Mouse (Mus musculus) heart, embryonic 16.5 days (tissue): Measurements from ENCODE around the gene Cplx2. TPM values are rescaled to one million over a fixed set of nuclear protein-coding genes. Genes with fewer than 3 reads are reported as not detected.
A peak's percentile ranks its signal among the peaks of the same experiment; 100 is the strongest.

Experiments used
- ATAC-seq: fragments of 200-750 bp; cut with Nextera tagmentation; replicated peaks from 2 replicates; pipeline ENCODE4 v1.8.0; 2017; ENCODE audit warnings: moderate number of reproducible peaks; ENCODE audit not compliant: insufficient read depth, low FRiP score; ENCODE audit errors: extremely low read depth
- H3K27ac ChIP-seq: fragments of 300-500 bp; sonication (generic); 2 replicates; pipeline ENCODE4 v1.5.1; 2014; ENCODE audit warnings: mild to moderate bottlenecking, low read length, control low read depth, moderate library complexity
- H3K27me3 ChIP-seq: fragments of 300-500 bp; sonication (generic); 2 replicates; pipeline ENCODE4 v1.6.1; 2014; ENCODE audit warnings: low read length, mixed read lengths; ENCODE audit not compliant: control insufficient read depth, insufficient read depth
- H3K36me3 ChIP-seq: fragments of 300-500 bp; sonication (generic); 2 replicates; pipeline ENCODE4 v1.6.1; 2014; ENCODE audit not compliant: control insufficient read depth, insufficient read depth
- H3K4me1 ChIP-seq: fragments of 300-500 bp; sonication (generic); 2 replicates; pipeline ENCODE4 v1.6.1; 2014; ENCODE audit warnings: low read length, mixed read lengths; ENCODE audit not compliant: control insufficient read depth, insufficient read depth
- H3K4me2 ChIP-seq: fragments of 300-500 bp; sonication (generic); 2 replicates; pipeline ENCODE4 v1.6.1; 2014; ENCODE audit warnings: low read depth, mild to moderate bottlenecking, control low read depth, low read length
- H3K4me3 ChIP-seq: fragments of 300-500 bp; sonication (generic); 2 replicates; pipeline ENCODE4 v1.5.1; 2014; ENCODE audit warnings: mild to moderate bottlenecking, control low read depth, low read length
- H3K9ac ChIP-seq: fragments of 300-500 bp; sonication (generic); 2 replicates; pipeline ENCODE4 v1.6.1; 2014; ENCODE audit warnings: low read length, control low read depth
- H3K9me3 ChIP-seq: fragments of 300-500 bp; sonication (generic); replicated peaks from 2 replicates; pipeline ENCODE4 v1.6.1; 2016; ENCODE audit warnings: low read length; ENCODE audit not compliant: control insufficient read depth
- WGBS: fragments of 180-500 bp; shearing (Covaris S2); extraction: QIAGEN DNeasy Blood & Tissue Kit; methylation state at CpG from one replicate; pipeline ENCODE4 v1.1.7; 2014; 5-methylcytosine and 5-hydroxymethylcytosine counted together
- polyA plus RNA-seq: library from polyadenylated mRNA; unstranded; fragments of >200 nt; fragmentation: Nextera tagmentation; extraction: Ambion mirVana; gene quantifications from 2 replicates; pipeline ENCODE4 v1.2.1, GENCODE M21; 2015

Gene Cplx2
- polyA plus RNA-seq, 1 experiment from 2014 or later: 2.8 TPM

DNA sequence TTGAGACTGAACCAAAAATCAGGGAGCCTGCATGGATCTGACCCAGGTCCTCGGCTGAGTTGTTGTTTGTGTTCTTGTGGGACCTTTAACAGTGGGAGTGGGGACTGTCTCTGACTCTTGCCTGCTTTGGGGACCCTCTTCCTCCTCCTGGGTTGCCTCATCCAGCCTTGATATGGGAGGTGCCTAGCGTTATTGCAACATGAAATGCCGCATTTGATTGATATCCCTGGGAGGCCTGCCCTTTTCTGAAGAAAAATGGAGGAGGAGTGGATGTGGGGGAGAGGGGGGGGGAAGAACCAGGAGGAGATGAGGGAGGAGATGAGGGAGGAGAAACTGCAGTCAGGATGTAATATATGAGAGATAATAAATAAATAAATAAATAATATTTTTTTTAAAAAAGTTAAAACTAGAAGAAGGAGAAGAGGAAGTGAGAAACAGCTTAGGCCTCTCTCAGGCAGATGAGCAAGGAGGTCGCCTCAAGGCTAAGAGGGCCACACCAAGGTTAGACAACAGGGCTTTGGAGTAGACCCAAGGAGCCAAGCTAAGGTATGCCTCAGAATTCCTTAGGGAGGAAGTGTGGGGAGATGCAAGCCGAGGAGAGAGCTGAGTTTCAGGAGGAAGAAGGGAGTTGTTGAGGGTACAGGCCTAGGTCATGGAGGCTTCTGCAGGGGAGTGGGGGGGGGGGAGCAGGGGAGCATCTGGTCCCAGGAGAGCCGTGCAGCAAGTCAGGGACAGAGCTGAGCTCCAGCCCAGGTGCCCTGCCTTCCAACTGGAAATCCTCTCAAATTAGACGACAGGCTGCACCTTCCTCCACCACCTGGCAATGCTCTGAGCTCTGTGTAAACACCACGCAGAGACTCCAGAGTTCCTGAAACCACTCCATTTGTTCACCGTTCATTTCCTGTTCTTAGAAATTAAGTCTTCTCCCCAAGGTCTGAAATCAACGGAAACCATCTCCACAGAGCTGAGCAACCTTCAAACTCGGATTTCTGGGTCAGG lies 4.6 kb downstream of the Cplx2 start:
- H3K4me3 ChIP-seq: no peak overlapping the region
- peaks cover 28% of the 10 kb centered on the region for H3K27me3 ChIP-seq
- H3K4me2 ChIP-seq: no peak overlapping the region
- no peaks in the 10 kb centered on the region for H3K36me3 ChIP-seq
- peaks cover 7% of the 10 kb centered on the region for H3K4me1 ChIP-seq
- ATAC-seq: no peak
- 51% methylated on average over 11 of the region's 11 CpGs for WGBS
- no peaks in the 10 kb centered on the region for H3K9me3 ChIP-seq
- H3K9ac ChIP-seq: no peak overlapping the region
- H3K27ac ChIP-seq: no peak overlapping the region

DNA sequence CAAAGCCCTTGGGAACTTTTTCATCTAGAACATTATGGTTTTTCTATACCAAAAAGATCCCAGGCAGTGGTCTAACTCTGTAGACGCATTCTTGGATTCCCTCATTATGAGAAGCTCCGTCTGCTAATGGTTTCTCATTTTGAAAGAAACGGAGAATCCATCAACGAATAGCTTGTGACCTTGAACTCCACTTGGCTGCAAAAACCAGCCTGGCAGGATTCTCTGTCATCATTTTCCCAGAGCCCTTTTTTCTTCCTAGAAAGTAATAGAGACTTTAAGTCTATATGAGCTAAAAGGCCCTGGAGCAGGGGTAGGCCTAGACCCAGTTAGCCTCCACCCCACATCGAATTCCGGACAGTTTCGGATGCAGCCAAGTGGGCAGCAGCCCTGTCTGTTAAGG lies 5.6 kb downstream of the Cplx2 start:
- no peak for ATAC-seq
- WGBS: 80% methylated on average over 7 of the region's 7 CpGs
- no peak overlapping the region for H3K4me2 ChIP-seq
- no peak overlapping the region for H3K9ac ChIP-seq
- H3K27ac ChIP-seq: no peak overlapping the region
- H3K4me1 ChIP-seq: peaks cover 1% of the 10 kb centered on the region; the same call in 1 of the 2 replicates
- H3K36me3 ChIP-seq: no peaks in the 10 kb centered on the region
- peaks cover 23% of the 10 kb centered on the region for H3K27me3 ChIP-seq
- H3K9me3 ChIP-seq: no peaks in the 10 kb centered on the region
- H3K4me3 ChIP-seq: no peak overlapping the region

DNA sequence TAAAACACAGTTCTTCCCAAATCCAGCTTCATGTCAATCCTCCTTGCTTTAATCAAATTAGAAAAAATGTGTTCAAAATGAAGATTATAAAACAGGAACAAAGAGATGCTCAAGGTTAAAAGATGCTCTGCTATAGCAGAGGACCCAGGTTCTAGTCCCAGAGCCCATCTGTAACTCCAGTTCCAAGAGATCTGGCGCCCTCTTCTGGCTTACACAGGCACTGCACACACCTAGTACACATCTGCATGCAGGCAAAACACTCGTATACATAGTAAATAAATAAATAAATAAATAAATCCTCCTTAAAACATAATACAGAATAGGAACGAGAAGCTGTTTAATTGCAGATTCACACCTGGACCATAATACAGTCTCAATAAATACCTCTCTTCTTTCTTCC lies 6.9 kb downstream of the Cplx2 start:
- H3K4me1 ChIP-seq: no peaks in the 10 kb centered on the region
- no peak overlapping the region for H3K4me2 ChIP-seq
- WGBS: 64% methylated on average over 3 of the region's 3 CpGs
- ATAC-seq: no peak
- H3K9me3 ChIP-seq: no peaks in the 10 kb centered on the region
- H3K27ac ChIP-seq: no peak overlapping the region
- no peak overlapping the region for H3K9ac ChIP-seq
- H3K4me3 ChIP-seq: no peak overlapping the region
- no peaks in the 10 kb centered on the region for H3K36me3 ChIP-seq
- peaks cover 16% of the 10 kb centered on the region; the same call in 1 of the 2 replicates for H3K27me3 ChIP-seq

DNA sequence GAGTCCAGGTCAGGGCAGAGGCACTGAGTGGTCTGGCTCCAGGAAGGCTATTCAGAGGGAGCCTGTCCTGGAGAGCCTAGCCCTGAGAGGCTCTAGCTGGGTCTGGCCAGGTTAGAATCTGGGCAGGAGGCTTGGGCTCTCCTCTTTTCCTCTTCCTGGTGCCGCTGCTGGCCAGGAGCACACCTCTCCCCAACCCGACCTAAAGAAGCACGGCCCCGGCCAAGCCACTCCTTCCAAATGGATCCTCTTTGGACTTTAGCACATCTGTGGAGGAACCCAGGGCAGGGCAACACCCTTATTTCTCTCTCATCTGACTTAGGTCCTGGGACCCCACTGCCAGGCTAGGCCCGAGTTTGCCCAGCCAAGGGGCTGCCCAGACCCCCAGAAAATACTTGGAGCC lies 9.3 kb downstream of the Cplx2 start:
- Histone ChIP-seq H3K36me3 (no peaks in the 10 kb centered on the region), H3K27ac (no peak overlapping the region), H3K9me3 (no peaks in the 10 kb centered on the region), H3K4me1 (peaks cover 4% of the 10 kb centered on the region), H3K4me3 (no peak overlapping the region), H3K4me2 (no peak overlapping the region), H3K27me3 (no peaks in the 10 kb centered on the region), H3K9ac (no peak overlapping the region)
- no peak for ATAC-seq
- 82% methylated on average over 5 of the region's 5 CpGs for WGBS

DNA sequence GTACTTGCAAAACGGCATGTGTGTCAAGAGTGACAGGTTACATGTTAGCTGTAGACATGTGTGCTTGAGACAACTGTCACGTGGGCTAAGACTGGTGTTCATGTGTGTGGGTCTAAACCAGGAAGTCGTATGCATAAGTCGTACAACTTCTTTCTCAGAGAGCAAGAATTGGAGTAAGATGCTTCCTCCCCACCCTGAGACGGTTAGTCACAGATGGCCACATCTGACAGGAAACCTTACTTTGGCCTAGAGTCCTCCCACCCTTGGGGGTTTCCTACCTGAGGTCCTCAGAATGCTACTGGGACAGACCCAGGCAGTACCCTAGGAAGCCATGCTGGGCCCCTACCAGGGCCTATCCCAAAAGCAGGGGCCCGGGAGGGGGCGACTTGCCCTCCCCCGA lies 10.2 kb downstream of the Cplx2 start:
- H3K9ac ChIP-seq: no peak overlapping the region
- no peaks in the 10 kb centered on the region for H3K9me3 ChIP-seq
- no peak overlapping the region for H3K4me2 ChIP-seq
- peaks cover 5% of the 10 kb centered on the region for H3K27me3 ChIP-seq
- no peak for ATAC-seq
- no peaks in the 10 kb centered on the region for H3K36me3 ChIP-seq
- no peak overlapping the region for H3K27ac ChIP-seq
- peaks cover 4% of the 10 kb centered on the region for H3K4me1 ChIP-seq
- WGBS: 78% methylated on average over 8 of the region's 8 CpGs
- H3K4me3 ChIP-seq: no peak overlapping the region

DNA sequence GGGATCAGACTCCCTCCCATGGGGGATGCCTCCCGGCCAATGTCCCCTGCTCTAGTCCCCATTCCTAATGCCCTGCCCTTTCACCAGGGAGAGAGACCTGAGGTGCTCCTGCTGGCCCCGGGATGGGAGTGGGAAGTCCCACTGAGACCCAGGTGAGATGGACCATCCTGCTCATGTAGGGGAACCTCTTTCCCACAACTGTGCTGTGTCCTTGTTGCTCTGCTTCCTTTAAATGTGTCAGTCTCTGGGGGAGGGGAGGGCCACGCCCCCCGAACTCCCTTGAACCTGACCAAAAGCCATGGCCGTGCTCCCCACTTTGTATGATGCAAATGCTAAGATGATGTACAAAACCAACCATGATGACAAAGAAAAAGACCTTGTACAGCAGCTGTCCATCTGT lies 12.4 kb downstream of the Cplx2 start:
- peaks cover 4% of the 10 kb centered on the region for H3K4me1 ChIP-seq
- H3K9ac ChIP-seq: no peak overlapping the region
- no peaks in the 10 kb centered on the region for H3K36me3 ChIP-seq
- WGBS: 61% methylated on average over 5 of the region's 5 CpGs
- no peak for ATAC-seq
- H3K27ac ChIP-seq: no peak overlapping the region
- H3K4me2 ChIP-seq: no peak overlapping the region
- H3K27me3 ChIP-seq: peaks cover 5% of the 10 kb centered on the region
- no peak overlapping the region for H3K4me3 ChIP-seq
- H3K9me3 ChIP-seq: no peaks in the 10 kb centered on the region

DNA sequence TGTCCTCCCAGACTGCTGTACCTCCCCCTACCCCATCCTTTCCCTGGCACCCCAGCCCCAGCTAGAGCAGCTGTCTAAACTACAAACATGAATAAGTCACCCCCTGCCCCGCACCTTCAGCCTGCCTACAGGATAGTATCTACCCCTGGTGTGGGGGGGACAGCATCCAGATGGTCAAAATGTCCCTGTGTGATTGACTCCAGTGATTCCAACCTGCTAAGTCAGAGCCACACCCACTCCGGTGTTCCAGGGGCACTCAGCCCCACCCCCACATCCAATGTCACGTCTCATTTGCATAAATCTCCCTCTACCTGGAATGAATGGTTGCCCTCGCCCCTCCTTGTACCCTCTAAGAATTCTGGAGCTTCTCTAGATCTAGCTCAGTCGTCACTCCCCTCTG lies 13.4 kb downstream of the Cplx2 start:
- no peak overlapping the region for H3K9ac ChIP-seq
- 37% methylated on average over 5 of the region's 5 CpGs for WGBS
- H3K4me3 ChIP-seq: no peak overlapping the region
- H3K4me1 ChIP-seq: peaks cover 4% of the 10 kb centered on the region
- peaks cover 5% of the 10 kb centered on the region for H3K27me3 ChIP-seq
- no peaks in the 10 kb centered on the region for H3K36me3 ChIP-seq
- ATAC-seq: no peak
- no peak overlapping the region for H3K27ac ChIP-seq
- peak overlapping the region; percentile 40; the same call in 1 of the 2 replicates for H3K4me2 ChIP-seq
- no peaks in the 10 kb centered on the region for H3K9me3 ChIP-seq

DNA sequence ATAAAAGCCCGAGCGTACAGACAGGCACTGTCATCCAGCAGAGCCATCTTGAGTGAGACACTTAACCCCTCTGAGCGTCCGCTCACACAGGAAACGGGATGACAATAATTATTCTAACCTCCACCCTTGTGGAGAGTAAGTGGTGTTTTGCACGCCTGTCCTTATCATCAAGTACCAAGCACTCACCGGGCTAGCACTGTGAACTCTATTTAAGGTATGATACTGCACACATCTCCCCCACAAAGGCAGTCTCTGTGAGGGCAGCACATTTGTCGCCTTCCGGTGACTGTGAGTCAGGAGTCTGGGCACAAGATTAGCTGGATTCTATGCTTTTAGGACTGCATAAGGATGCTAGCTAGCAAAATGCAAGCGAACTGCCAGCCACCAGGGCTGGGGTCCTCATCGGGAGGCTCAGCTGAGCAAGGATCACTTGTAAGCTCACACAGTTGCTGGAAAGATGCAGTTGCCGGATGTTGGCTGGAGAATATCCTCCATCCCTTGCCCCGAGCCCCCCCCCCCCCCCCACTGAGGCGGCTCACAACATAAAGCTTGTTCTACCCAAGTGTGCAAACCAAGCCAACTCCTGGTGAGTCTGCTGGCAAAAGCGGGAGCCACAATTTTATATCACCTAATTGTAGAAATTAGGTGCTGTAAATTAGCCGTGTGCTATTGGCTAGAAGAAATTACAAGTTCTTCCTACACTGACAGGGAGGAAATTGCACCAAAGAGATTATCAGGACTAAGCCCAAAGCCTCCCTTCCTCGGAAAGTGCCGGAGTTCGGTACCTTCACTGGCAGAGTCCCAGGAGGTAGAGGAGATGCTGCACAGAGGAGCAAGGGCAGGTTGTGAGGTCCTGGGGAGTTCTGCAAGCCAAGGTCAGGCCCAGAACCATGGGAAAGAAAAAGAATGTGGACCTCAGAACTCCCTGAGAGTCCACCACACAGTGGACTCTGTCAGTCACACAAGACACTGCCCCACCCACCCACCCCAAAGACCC lies 14.2 kb downstream of the Cplx2 start:
- Histone ChIP-seq H3K36me3 (no peaks in the 10 kb centered on the region), H3K27ac (no peak overlapping the region), H3K4me2 (peak overlapping the region; percentile 40; the same call in 1 of the 2 replicates), H3K4me1 (peaks cover 11% of the 10 kb centered on the region), H3K9ac (no peak overlapping the region), H3K4me3 (no peak overlapping the region), H3K9me3 (no peaks in the 10 kb centered on the region), H3K27me3 (peaks cover 5% of the 10 kb centered on the region)
- ATAC-seq: no peak
- 31% methylated on average over 19 of the region's 19 CpGs for WGBS
